Mouse (Mus musculus) stomach, embryonic 14.5 days (tissue): ENCODE data around the gene Tnr. TPM values are rescaled to one million over a fixed set of nuclear protein-coding genes. Genes with fewer than 3 reads are reported as not detected.

Experiments used
- ATAC-seq: fragments of 200-750 bp; cut with Nextera tagmentation; 2 replicates; pipeline ENCODE4 v1.8.0; 2017; ENCODE audit warnings: low read depth, moderate TSS enrichment; ENCODE audit not compliant: insufficient number of reproducible peaks, insufficient read depth, low FRiP score
- H3K27ac ChIP-seq: fragments of 300-500 bp; sonication (generic); 2 replicates; pipeline ENCODE4 v1.5.1; 2014; ENCODE audit warnings: mild to moderate bottlenecking, low read length, moderate library complexity, mixed read lengths
- H3K27me3 ChIP-seq: fragments of 300-500 bp; sonication (generic); 2 replicates; pipeline ENCODE4 v1.6.1; 2014; ENCODE audit warnings: low read length, control low read depth, mixed read lengths; ENCODE audit not compliant: control insufficient read depth, insufficient read depth
- H3K36me3 ChIP-seq: fragments of 300-500 bp; sonication (generic); 2 replicates; pipeline ENCODE4 v1.6.1; 2014; ENCODE audit warnings: mild to moderate bottlenecking, control low read depth, low read length, moderate library complexity, mixed read lengths; ENCODE audit not compliant: control insufficient read depth, insufficient read depth
- H3K4me1 ChIP-seq: fragments of 300-500 bp; sonication (generic); 2 replicates; pipeline ENCODE4 v1.6.1; 2014; ENCODE audit warnings: low read length, control low read depth, mixed read lengths; ENCODE audit not compliant: control insufficient read depth, insufficient read depth
- H3K4me2 ChIP-seq: fragments of 300-500 bp; sonication (generic); replicated peaks from 2 replicates; pipeline ENCODE4 v1.6.1; 2014; ENCODE audit warnings: low read depth, low read length, control low read depth
- H3K4me3 ChIP-seq: fragments of 300-500 bp; sonication (generic); 2 replicates; pipeline ENCODE4 v1.5.1; 2014; ENCODE audit warnings: low read depth, low read length, control low read depth
- H3K9ac ChIP-seq: fragments of 300-500 bp; sonication (generic); replicated peaks from 2 replicates; pipeline ENCODE4 v1.6.1; 2014; ENCODE audit warnings: low read depth, mild to moderate bottlenecking, control low read depth, low read length, moderate library complexity, mixed read lengths
- H3K9me3 ChIP-seq: fragments of 300-500 bp; sonication (generic); 2 replicates; pipeline ENCODE4 v1.6.1; 2016; ENCODE audit warnings: low read depth, low read length, control low read depth; ENCODE audit not compliant: control insufficient read depth
- WGBS: fragments of 180-500 bp; shearing (Covaris S2); extraction: QIAGEN DNeasy Blood & Tissue Kit; methylation state at CpG from one replicate; pipeline ENCODE4 v1.1.7; 2014; 5-methylcytosine and 5-hydroxymethylcytosine counted together
- polyA plus RNA-seq: library from polyadenylated mRNA; unstranded; fragments of >200 nt; fragmentation: Nextera tagmentation; extraction: Ambion mirVana; gene quantifications from 2 replicates; pipeline ENCODE4 v1.2.1, GENCODE M21; 2014

Tnr gene
- polyA plus RNA-seq, 1 experiment from 2014 or later, result 0.61 TPM

GRCm38 (mm10) chr1:159923010-159923409 lies 399.4 kb downstream of the Tnr start:
- ATAC-seq, result peak; percentile 63; the same call in 1 of the 2 replicates

GRCm38 (mm10) chr1:159924105-159924504 lies 400.5 kb downstream of the Tnr start:
- Histone ChIP-seq H3K27me3 (no peaks in the 10 kb centered on the region), H3K4me1 (no peaks in the 10 kb centered on the region), H3K36me3 (no peaks in the 10 kb centered on the region), H3K9ac (no peak overlapping the region), H3K4me2 (no peak overlapping the region), H3K9me3 (no peaks in the 10 kb centered on the region), H3K4me3 (no peak overlapping the region), H3K27ac (no peak overlapping the region)
- ATAC-seq, result no peak
- WGBS, result 69% methylated on average over 4 of the region's 4 CpGs

More at GRCm38 (mm10) chr1:159923010-159923409, 399.4 kb downstream of the Tnr start:
- Histone ChIP-seq H3K4me2 (no peak overlapping the region), H3K27ac (no peak overlapping the region), H3K4me3 (no peak overlapping the region), H3K9ac (no peak overlapping the region), H3K36me3 (no peaks in the 10 kb centered on the region), H3K4me1 (no peaks in the 10 kb centered on the region), H3K9me3 (no peaks in the 10 kb centered on the region), H3K27me3 (no peaks in the 10 kb centered on the region)
- 83% methylated on average over 7 of the region's 7 CpGs for WGBS

- H3K9ac ChIP-seq, result no peak overlapping the region
- no peak overlapping the region for H3K4me2 ChIP-seq
- no peak for ATAC-seq
- H3K4me1 ChIP-seq, result no peaks in the 10 kb centered on the region
- no peaks in the 10 kb centered on the region for H3K27me3 ChIP-seq
- no peak overlapping the region for H3K27ac ChIP-seq
- H3K36me3 ChIP-seq, result no peaks in the 10 kb centered on the region
- H3K4me3 ChIP-seq, result no peak overlapping the region
- WGBS, result 77% methylated on average over 5 of the region's 5 CpGs
- H3K9me3 ChIP-seq, result no peaks in the 10 kb centered on the region
Measured at GRCm38 (mm10) chr1:159924684-159925083, 401.1 kb downstream of the Tnr start.

DNA sequence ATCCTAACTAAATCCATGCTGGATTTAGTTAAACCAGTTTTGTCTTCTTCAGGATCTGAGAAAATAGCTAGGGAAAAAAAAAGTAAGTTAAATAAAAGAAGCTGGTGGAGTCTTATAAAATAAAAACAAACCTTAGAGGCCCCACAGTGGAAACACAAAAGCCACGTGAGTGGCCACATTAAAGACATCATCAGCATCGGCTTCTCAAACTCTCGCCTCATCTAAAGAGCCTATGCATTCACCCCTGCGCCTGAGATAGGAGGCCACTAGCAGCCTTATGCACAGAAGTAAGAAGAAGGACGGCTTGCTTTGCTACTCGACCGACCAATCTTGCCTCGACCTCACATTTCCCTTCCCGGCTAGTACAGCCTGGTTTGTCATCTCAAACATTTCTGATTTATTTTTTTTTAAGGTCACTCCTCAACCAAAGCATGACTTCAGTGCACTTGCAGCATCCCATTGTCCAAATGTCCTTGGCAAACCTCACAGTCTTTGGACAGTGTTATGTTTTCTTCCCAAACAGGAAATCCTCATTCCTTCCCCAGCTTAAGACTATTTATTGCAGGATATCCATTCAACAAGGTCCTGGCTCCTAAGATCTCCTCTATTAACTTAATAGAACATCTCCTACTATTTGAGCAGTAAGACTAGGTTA lies 405.2 kb downstream of the Tnr start:
- ATAC-seq, result no peak
- H3K27ac ChIP-seq, result no peak overlapping the region
- H3K27me3 ChIP-seq, result no peaks in the 10 kb centered on the region
- 84% methylated on average over 9 of the region's 9 CpGs for WGBS
- no peaks in the 10 kb centered on the region for H3K36me3 ChIP-seq
- H3K4me2 ChIP-seq, result no peak overlapping the region
- no peak overlapping the region for H3K4me3 ChIP-seq
- no peak overlapping the region for H3K9ac ChIP-seq
- H3K9me3 ChIP-seq, result no peaks in the 10 kb centered on the region
- H3K4me1 ChIP-seq, result no peaks in the 10 kb centered on the region

DNA sequence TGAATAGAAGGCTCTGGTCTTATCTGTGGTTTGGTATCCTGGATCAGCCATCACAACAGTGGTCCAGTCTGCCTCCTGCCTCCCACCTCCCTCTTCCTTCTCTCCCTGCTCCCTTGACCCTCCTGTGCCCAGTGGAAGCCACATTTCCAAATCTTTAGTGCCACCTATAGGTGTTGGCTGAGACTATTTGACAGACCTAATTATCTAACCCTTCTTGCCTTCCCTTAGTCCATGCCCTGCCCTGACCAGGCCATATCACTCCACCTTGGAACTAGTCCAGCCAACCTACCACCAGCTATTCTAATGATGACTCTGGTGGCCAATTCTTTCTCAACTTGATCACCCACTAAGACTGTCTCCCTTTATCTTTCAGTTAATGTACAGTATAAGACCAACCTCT lies 408.5 kb downstream of the Tnr start:
- Histone ChIP-seq H3K36me3 (no peaks in the 10 kb centered on the region), H3K4me1 (no peaks in the 10 kb centered on the region), H3K4me2 (no peak overlapping the region), H3K9me3 (no peaks in the 10 kb centered on the region), H3K4me3 (no peak overlapping the region), H3K27me3 (no peaks in the 10 kb centered on the region), H3K9ac (no peak overlapping the region), H3K27ac (no peak overlapping the region)
- ATAC-seq, result no peak

- no peak for ATAC-seq
- Histone ChIP-seq H3K27me3 (no peaks in the 10 kb centered on the region), H3K4me1 (no peaks in the 10 kb centered on the region), H3K4me3 (no peak overlapping the region), H3K27ac (no peak overlapping the region), H3K9me3 (no peaks in the 10 kb centered on the region), H3K36me3 (no peaks in the 10 kb centered on the region), H3K9ac (no peak overlapping the region), H3K4me2 (no peak overlapping the region)
- 56% methylated on average over 2 of the region's 2 CpGs for WGBS
Measured at GRCm38 (mm10) chr1:159932598-159932997, 409.0 kb downstream of the Tnr start.

- 72% methylated on average over 2 of the region's 2 CpGs for WGBS
- H3K9me3 ChIP-seq, result no peaks in the 10 kb centered on the region
- H3K4me2 ChIP-seq, result no peak overlapping the region
- H3K4me3 ChIP-seq, result no peak overlapping the region
- H3K36me3 ChIP-seq, result no peaks in the 10 kb centered on the region
- no peak overlapping the region for H3K27ac ChIP-seq
- no peaks in the 10 kb centered on the region for H3K27me3 ChIP-seq
- H3K9ac ChIP-seq, result no peak overlapping the region
- no peaks in the 10 kb centered on the region for H3K4me1 ChIP-seq
- no peak for ATAC-seq
Measured at GRCm38 (mm10) chr1:159938449-159938848, 414.9 kb downstream of the Tnr start.

DNA sequence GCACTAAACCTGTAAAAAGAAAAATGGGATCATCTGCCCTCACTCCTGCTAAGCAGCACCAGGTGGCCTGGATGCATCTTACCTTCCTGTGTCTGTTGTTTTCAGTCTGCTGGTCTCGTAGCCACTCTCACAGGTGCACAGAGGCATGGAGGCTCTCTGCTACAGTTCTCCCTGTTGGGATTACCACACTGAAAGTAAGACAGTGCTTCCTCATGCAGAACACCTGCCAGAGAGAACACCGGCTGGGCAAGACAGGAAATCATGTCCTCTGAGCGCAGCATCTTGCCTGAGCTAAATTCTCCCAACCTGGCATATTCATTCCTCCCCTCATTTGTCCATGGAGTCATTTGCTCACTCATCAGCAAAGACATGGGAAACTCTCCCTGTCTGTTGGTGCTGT lies 415.8 kb downstream of the Tnr start:
- H3K36me3 ChIP-seq, result no peaks in the 10 kb centered on the region
- H3K27me3 ChIP-seq, result no peaks in the 10 kb centered on the region
- WGBS, result 90% methylated on average over 3 of the region's 3 CpGs
- H3K4me1 ChIP-seq, result no peaks in the 10 kb centered on the region
- H3K9me3 ChIP-seq, result no peaks in the 10 kb centered on the region
- H3K9ac ChIP-seq, result no peak overlapping the region
- H3K27ac ChIP-seq, result no peak overlapping the region
- no peak for ATAC-seq
- H3K4me2 ChIP-seq, result no peak overlapping the region
- H3K4me3 ChIP-seq, result no peak overlapping the region

DNA sequence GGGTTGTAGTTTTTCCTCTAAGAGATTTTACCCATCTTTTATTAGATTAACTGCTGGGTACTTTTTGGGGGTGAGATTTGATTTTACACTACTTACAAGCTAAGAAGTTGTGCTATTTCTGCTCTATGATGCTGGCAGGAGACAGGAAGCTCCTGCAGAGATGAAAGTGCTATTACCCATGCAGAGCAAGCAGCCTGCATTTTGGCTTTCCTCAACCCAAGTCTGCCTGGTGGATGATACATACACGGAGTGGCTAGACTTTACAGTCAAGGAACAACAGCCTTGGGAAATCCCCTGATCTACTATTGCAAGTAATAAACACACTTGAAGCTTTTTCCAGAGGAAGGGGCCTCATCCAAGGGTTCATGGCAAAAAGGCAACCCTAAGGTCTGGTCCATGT lies 430.0 kb downstream of the Tnr start:
- Histone ChIP-seq H3K27ac (no peak overlapping the region), H3K4me2 (no peak overlapping the region), H3K36me3 (no peaks in the 10 kb centered on the region), H3K4me1 (no peaks in the 10 kb centered on the region), H3K27me3 (no peaks in the 10 kb centered on the region), H3K4me3 (no peak overlapping the region), H3K9me3 (no peaks in the 10 kb centered on the region), H3K9ac (no peak overlapping the region)
- no peak for ATAC-seq
- 34% methylated on average over 1 of the region's 1 CpGs for WGBS
